Mouse (Mus musculus) spleen, adult 2 months (tissue): ENCODE measurements around the gene Dnpep.

Experiments
- CTCF ChIP-seq: fragments of 200-500 bp; IDR thresholded peaks from 2 replicates; pipeline ENCODE4 v1.5.1; 2011; ENCODE audit warnings: mild to moderate bottlenecking, inconsistent platforms; ENCODE audit not compliant: insufficient read depth, insufficient read length, insufficient replicate concordance; ENCODE audit errors: extremely low read depth
- POLR2A ChIP-seq: fragments of 200-500 bp; IDR thresholded peaks from 2 replicates; pipeline ENCODE4 v1.6.1; 2011; ENCODE audit warnings: low read depth, low read length, inconsistent platforms

- TF ChIP-seq POLR2A, result no peak
- TF ChIP-seq CTCF, result no peak
Observed at GRCm38 (mm10) chr1:75318736-75319135, 946 bp upstream of the Dnpep start.
